Mouse (Mus musculus): ENCODE measurements around the gene Hsd17b1.

Gene Hsd17b1

GRCm38 (mm10) chr11:101060126-101060525 is 18.1 kb upstream of the Hsd17b1 start:
- DNase-seq (ENCODE audit: extremely low spot score), result no peak

GRCm38 (mm10) chr11:101061049-101061448 is 17.2 kb upstream of the Hsd17b1 start:
- no peak for DNase-seq (ENCODE audit: extremely low spot score)

- no peak for DNase-seq (ENCODE audit: extremely low spot score)
These were observed 15.9 kb upstream of the Hsd17b1 start for GRCm38 (mm10) chr11:101062165-101062884.

GRCm38 (mm10) chr11:101062971-101063675 is 15.1 kb upstream of the Hsd17b1 start:
- no peak for DNase-seq (ENCODE audit: extremely low spot score)

GRCm38 (mm10) chr11:101063676-101064327 is 14.4 kb upstream of the Hsd17b1 start:
- DNase-seq (ENCODE audit: extremely low spot score), result no peak

- no peak for DNase-seq (ENCODE audit: extremely low spot score)
These were observed 13.7 kb upstream of the Hsd17b1 start for GRCm38 (mm10) chr11:101064462-101064861.

- DNase-seq (ENCODE audit: extremely low spot score), result no peak
These were observed 13.2 kb upstream of the Hsd17b1 start for GRCm38 (mm10) chr11:101065002-101065401.

GRCm38 (mm10) chr11:101066549-101067412 is 11.4 kb upstream of the Hsd17b1 start:
- peak; percentile 84 for DNase-seq (ENCODE audit: extremely low spot score)

- DNase-seq (ENCODE audit: extremely low spot score), result peak; percentile 90
These were observed 8.6 kb upstream of the Hsd17b1 start, which contains the start of gene Naglu for GRCm38 (mm10) chr11:101069391-101070188. Gene Naglu, plus strand, starts transcription at chr11:101070012.

- DNase-seq (ENCODE audit: extremely low spot score), result no peak
These were observed 8.1 kb upstream of the Hsd17b1 start for GRCm38 (mm10) chr11:101070189-101070527.

GRCm38 (mm10) chr11:101070987-101071386 is 7.2 kb upstream of the Hsd17b1 start:
- no peak for DNase-seq (ENCODE audit: extremely low spot score)

GRCm38 (mm10) chr11:101071810-101072428 is 6.3 kb upstream of the Hsd17b1 start:
- no peak for DNase-seq (ENCODE audit: extremely low spot score)

- no peak for DNase-seq (ENCODE audit: extremely low spot score)
These were observed 1.5 kb downstream of the Hsd17b1 start for GRCm38 (mm10) chr11:101079746-101080145.

GRCm38 (mm10) chr11:101080421-101080820 is 2.2 kb downstream of the Hsd17b1 start:
- DNase-seq (ENCODE audit: extremely low spot score), result no peak

GRCm38 (mm10) chr11:101081659-101082058 is 3.4 kb downstream of the Hsd17b1 start:
- no peak for DNase-seq (ENCODE audit: extremely low spot score)

GRCm38 (mm10) chr11:101082208-101083082 is 4.2 kb downstream of the Hsd17b1 start, which contains the start of gene Coasy:
Gene Coasy, plus strand, starts transcription at chr11:101082565.
- DNase-seq (ENCODE audit: extremely low spot score), result peak; percentile 95

GRCm38 (mm10) chr11:101083083-101083697 is 5.0 kb downstream of the Hsd17b1 start:
- no peak for DNase-seq (ENCODE audit: extremely low spot score)

GRCm38 (mm10) chr11:101084246-101084645 is 6.0 kb downstream of the Hsd17b1 start:
- no peak for DNase-seq (ENCODE audit: extremely low spot score)

- no peak for DNase-seq (ENCODE audit: extremely low spot score)
These were observed 6.6 kb downstream of the Hsd17b1 start for GRCm38 (mm10) chr11:101084811-101085210.
